Mouse (Mus musculus) kidney, postnatal 0 days (tissue): ENCODE measurements around the gene Zbtb22. TPM values are rescaled to one million over a fixed set of nuclear protein-coding genes. Genes with fewer than 3 reads are reported as not detected.

ENCODE experiments used
- ATAC-seq: fragments of 200-750 bp; cut with Nextera tagmentation; replicated peaks from 2 replicates; pipeline ENCODE4 v1.8.0; 2017; ENCODE audit warnings: low read depth, moderate number of reproducible peaks, moderate TSS enrichment, moderate library complexity; ENCODE audit not compliant: low FRiP score
- DNase-seq: peaks from one replicate; pipeline ENCODE4 v3.0.0-alpha.2; 2016; ENCODE audit warnings: low spot score
- H3K27ac ChIP-seq: fragments of 300-500 bp; sonication (generic); 2 replicates; pipeline ENCODE4 v1.5.1; 2014; ENCODE audit warnings: mild to moderate bottlenecking
- H3K27me3 ChIP-seq: fragments of 300-500 bp; sonication (generic); 2 replicates; pipeline ENCODE4 v1.6.1; 2014; ENCODE audit warnings: low read length, mixed read lengths; ENCODE audit not compliant: insufficient read depth
- H3K36me3 ChIP-seq: fragments of 300-500 bp; sonication (generic); 2 replicates; pipeline ENCODE4 v1.6.1; 2014; ENCODE audit warnings: low read length, mixed read lengths; ENCODE audit not compliant: insufficient read depth
- H3K4me1 ChIP-seq: fragments of 300-500 bp; sonication (generic); replicated peaks from 2 replicates; pipeline ENCODE4 v1.6.1; 2014; ENCODE audit warnings: antibody characterized with exemption, low read length, mixed read lengths; ENCODE audit not compliant: insufficient read depth
- H3K4me2 ChIP-seq: fragments of 300-500 bp; sonication (generic); 2 replicates; pipeline ENCODE4 v1.6.1; 2014; ENCODE audit warnings: mild to moderate bottlenecking, low read length, moderate library complexity, mixed read lengths
- H3K4me3 ChIP-seq: fragments of 300-500 bp; sonication (generic); replicated peaks from 2 replicates; pipeline ENCODE4 v1.5.1; 2014; ENCODE audit warnings: low read depth, low read length
- H3K9ac ChIP-seq: fragments of 300-500 bp; sonication (generic); 2 replicates; pipeline ENCODE4 v1.6.1; 2014; ENCODE audit warnings: low read depth, low read length
- H3K9me3 ChIP-seq: fragments of 300-500 bp; sonication (generic); replicated peaks from 2 replicates; pipeline ENCODE4 v1.6.1; 2016; ENCODE audit warnings: low read length, inconsistent platforms, mixed read lengths
- CTCF ChIP-seq: IDR thresholded peaks from 2 replicates; pipeline ENCODE4 v1.5.1; 2016; ENCODE audit warnings: antibody characterized with exemption, low read depth, mild to moderate bottlenecking, moderate library complexity
- WGBS: fragments of 180-500 bp; shearing (Covaris S2); extraction: QIAGEN DNeasy Blood & Tissue Kit; methylation state at CpG from one replicate; pipeline ENCODE4 v1.1.7; 2014; 5-methylcytosine and 5-hydroxymethylcytosine counted together
- polyA plus RNA-seq: library from polyadenylated mRNA; unstranded; fragments of >200 nt; fragmentation: Nextera tagmentation; extraction: Ambion mirVana; gene quantifications from 2 replicates; pipeline ENCODE4 v1.2.1, GENCODE M21; 2015

Zbtb22 gene
- polyA plus RNA-seq, 1 experiment from 2014 or later: 19.8 TPM

- H3K27me3 ChIP-seq: no peaks in the 10 kb centered on the region
- ATAC-seq: no peak
- TF ChIP-seq CTCF: no peak
- H3K9ac ChIP-seq: no peak overlapping the region
- WGBS: 86% methylated on average over 15 of the region's 15 CpGs
- H3K4me1 ChIP-seq: peaks cover 7% of the 10 kb centered on the region; the same call in 1 of the 2 replicates
- peaks cover 24% of the 10 kb centered on the region for H3K36me3 ChIP-seq
- H3K27ac ChIP-seq: no peak overlapping the region
- no peak overlapping the region for H3K4me2 ChIP-seq
- DNase-seq: no peak
- no peaks in the 10 kb centered on the region for H3K9me3 ChIP-seq
- H3K4me3 ChIP-seq: no peak overlapping the region
These were observed 21.3 kb downstream of the Zbtb22 start for GRCm38 (mm10) chr17:33936993-33937392.

- H3K27me3 ChIP-seq: no peaks in the 10 kb centered on the region
- no peak for TF ChIP-seq CTCF
- no peak for ATAC-seq
- H3K4me1 ChIP-seq: peaks cover 7% of the 10 kb centered on the region; the same call in 1 of the 2 replicates
- H3K4me2 ChIP-seq: no peak overlapping the region
- peaks cover 16% of the 10 kb centered on the region for H3K36me3 ChIP-seq
- WGBS: 69% methylated on average over 11 of the region's 11 CpGs
- no peaks in the 10 kb centered on the region for H3K9me3 ChIP-seq
- H3K9ac ChIP-seq: no peak overlapping the region
- H3K4me3 ChIP-seq: no peak overlapping the region
- no peak overlapping the region for H3K27ac ChIP-seq
- no peak for DNase-seq
These were observed 23.1 kb downstream of the Zbtb22 start for GRCm38 (mm10) chr17:33938783-33939182.

- Histone ChIP-seq H3K27ac (no peak within 1 kb of the TSS; the same call in 1 of the 2 replicates), H3K36me3 (peaks cover 22% of the 10 kb centered on the region), H3K27me3 (no peaks in the 10 kb centered on the region), H3K9me3 (no peaks in the 10 kb centered on the region), H3K9ac (peak within 1 kb of the TSS; percentile 83), H3K4me1 (peaks cover 7% of the 10 kb centered on the region; the same call in 1 of the 2 replicates), H3K4me3 (peak within 1 kb of the TSS; percentile 63), H3K4me2 (peak within 1 kb of the TSS; percentile 95)
- under 1% methylated on average over 36 of the region's 36 CpGs for WGBS
- ATAC-seq (peak; percentile 74), DNase-seq (peak; percentile 97)
- no peak for TF ChIP-seq CTCF
These were observed 24.6 kb downstream of the Zbtb22 start, which contains the start of the genes Pfdn6 and Wdr46 for GRCm38 (mm10) chr17:33940206-33940805. Gene Pfdn6, minus strand, starts transcription at chr17:33940343. Gene Wdr46, plus strand, starts transcription at chr17:33940660.

GRCm38 (mm10) chr17:33940981-33941380 is 25.3 kb downstream of the Zbtb22 start:
- DNase-seq: no peak
- WGBS: 2% methylated on average over 26 of the region's 26 CpGs
- Histone ChIP-seq H3K4me1 (peaks cover 7% of the 10 kb centered on the region; the same call in 1 of the 2 replicates), H3K9ac (peak overlapping the region; percentile 83), H3K36me3 (peaks cover 16% of the 10 kb centered on the region), H3K4me2 (peak overlapping the region; percentile 95), H3K27me3 (no peaks in the 10 kb centered on the region), H3K4me3 (peak overlapping the region; percentile 63), H3K9me3 (no peaks in the 10 kb centered on the region), H3K27ac (no peak overlapping the region)
- no peak for TF ChIP-seq CTCF
- ATAC-seq: no peak

GRCm38 (mm10) chr17:33941381-33941780 is 25.7 kb downstream of the Zbtb22 start:
- Histone ChIP-seq H3K36me3 (peaks cover 16% of the 10 kb centered on the region), H3K4me1 (peaks cover 7% of the 10 kb centered on the region; the same call in 1 of the 2 replicates), H3K4me2 (peak overlapping the region; percentile 95), H3K9ac (peak overlapping the region; percentile 83), H3K9me3 (no peaks in the 10 kb centered on the region), H3K27ac (no peak overlapping the region), H3K27me3 (no peaks in the 10 kb centered on the region), H3K4me3 (peak overlapping the region; percentile 63)
- 57% methylated on average over 19 of the region's 19 CpGs for WGBS
- no peak for TF ChIP-seq CTCF
- ATAC-seq (no peak), DNase-seq (no peak)

- no peaks in the 10 kb centered on the region for H3K9me3 ChIP-seq
- H3K4me2 ChIP-seq: no peak overlapping the region
- no peaks in the 10 kb centered on the region for H3K27me3 ChIP-seq
- WGBS: 92% methylated on average over 15 of the region's 15 CpGs
- no peak for DNase-seq
- H3K27ac ChIP-seq: no peak overlapping the region
- peaks cover 7% of the 10 kb centered on the region; the same call in 1 of the 2 replicates for H3K4me1 ChIP-seq
- H3K36me3 ChIP-seq: peaks cover 10% of the 10 kb centered on the region; the same call in 1 of the 2 replicates
- no peak overlapping the region for H3K4me3 ChIP-seq
- H3K9ac ChIP-seq: no peak overlapping the region
- no peak for ATAC-seq
- no peak for TF ChIP-seq CTCF
These were observed 27.8 kb downstream of the Zbtb22 start for GRCm38 (mm10) chr17:33943454-33943853.
